Mouse (Mus musculus) kidney, embryonic 15.5 days (tissue): ENCODE data around the gene Sim1. TPM values are rescaled to one million over a fixed set of nuclear protein-coding genes. Genes with fewer than 3 reads are reported as not detected.

Experiments
- ATAC-seq: fragments of 200-750 bp; cut with Nextera tagmentation; replicated peaks from 2 replicates; pipeline ENCODE4 v1.8.0; 2017; ENCODE audit warnings: moderate TSS enrichment; ENCODE audit not compliant: low FRiP score
- H3K27ac ChIP-seq: fragments of 300-500 bp; sonication (generic); 2 replicates; pipeline ENCODE4 v1.5.1; 2015; ENCODE audit warnings: mild to moderate bottlenecking, inconsistent platforms
- H3K27me3 ChIP-seq: fragments of 300-500 bp; sonication (generic); 2 replicates; pipeline ENCODE4 v1.6.1; 2015; ENCODE audit warnings: inconsistent platforms
- H3K36me3 ChIP-seq: fragments of 300-500 bp; sonication (generic); 2 replicates; pipeline ENCODE4 v1.6.1; 2015; ENCODE audit warnings: inconsistent platforms
- H3K4me1 ChIP-seq: fragments of 300-500 bp; sonication (generic); 2 replicates; pipeline ENCODE4 v1.6.1; 2015; ENCODE audit warnings: inconsistent platforms
- H3K4me2 ChIP-seq: fragments of 300-500 bp; sonication (generic); 2 replicates; pipeline ENCODE4 v1.6.1; 2015; ENCODE audit warnings: moderate library complexity, mild to moderate bottlenecking, inconsistent platforms
- H3K4me3 ChIP-seq: fragments of 300-500 bp; sonication (generic); replicated peaks from 2 replicates; pipeline ENCODE4 v1.5.1; 2015; ENCODE audit warnings: mild to moderate bottlenecking, inconsistent platforms
- H3K9ac ChIP-seq: fragments of 300-500 bp; sonication (generic); 2 replicates; pipeline ENCODE4 v1.6.1; 2015; ENCODE audit warnings: mild to moderate bottlenecking, inconsistent platforms
- H3K9me3 ChIP-seq: fragments of 300-500 bp; sonication (generic); replicated peaks from 2 replicates; pipeline ENCODE4 v1.6.1; 2016; ENCODE audit warnings: inconsistent platforms
- WGBS: fragments of 180-500 bp; shearing (Covaris S2); methylation state at CpG from one replicate; pipeline ENCODE4 v1.1.7; 2015; ENCODE audit warnings: mixed read lengths; 5-methylcytosine and 5-hydroxymethylcytosine counted together
- polyA plus RNA-seq: library from polyadenylated mRNA; unstranded; fragments of >200 nt; fragmentation: Nextera tagmentation; extraction: Ambion mirVana; gene quantifications from 2 replicates; pipeline ENCODE4 v1.2.1, GENCODE M21; 2015

Gene Sim1
- polyA plus RNA-seq, 1 experiment from 2014 or later: 10.7 TPM

DNA sequence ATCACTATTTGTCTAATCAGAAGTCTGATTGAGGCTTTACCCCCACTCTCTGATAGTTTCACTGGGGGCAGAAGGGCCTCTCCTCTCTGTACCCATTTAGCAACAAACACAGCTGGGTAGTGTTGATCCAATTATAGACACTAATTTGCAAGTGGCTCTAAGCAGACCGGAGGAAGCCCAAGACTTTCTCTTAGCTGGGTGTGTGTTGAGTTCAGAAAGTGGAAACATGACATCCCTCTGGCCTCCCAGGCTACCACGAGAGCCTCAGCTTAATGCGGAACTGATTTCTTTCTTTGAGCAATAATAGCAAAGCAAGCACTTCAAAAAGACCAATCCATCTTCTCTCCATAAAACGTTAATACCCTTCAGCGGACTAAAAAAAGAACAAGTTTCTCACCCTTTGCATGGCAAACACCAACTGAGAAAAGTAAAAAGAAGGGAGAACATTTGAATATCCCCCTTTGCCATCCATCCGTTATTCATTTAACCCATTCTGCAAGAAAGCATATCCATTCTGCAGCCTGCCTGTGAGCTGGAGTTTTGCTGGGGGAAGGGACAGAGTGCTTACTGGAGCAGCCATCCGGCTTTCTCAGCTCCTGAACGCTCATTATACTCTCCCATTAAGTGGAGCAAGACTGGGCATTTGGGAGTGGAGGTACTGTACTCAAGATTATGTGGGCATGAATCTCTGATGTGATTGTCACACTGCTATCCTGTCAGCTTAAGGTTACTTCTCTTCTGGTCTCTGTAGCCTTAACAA, 117.0 kb downstream of the Sim1 start:
- Histone ChIP-seq H3K36me3 (no peaks in the 10 kb centered on the region), H3K27me3 (no peaks in the 10 kb centered on the region), H3K9me3 (no peaks in the 10 kb centered on the region), H3K4me2 (no peak overlapping the region), H3K4me1 (no peaks in the 10 kb centered on the region), H3K4me3 (no peak overlapping the region), H3K27ac (no peak overlapping the region), H3K9ac (no peak overlapping the region)
- no peak for ATAC-seq
- WGBS: 12% methylated on average over 8 of the region's 8 CpGs

DNA sequence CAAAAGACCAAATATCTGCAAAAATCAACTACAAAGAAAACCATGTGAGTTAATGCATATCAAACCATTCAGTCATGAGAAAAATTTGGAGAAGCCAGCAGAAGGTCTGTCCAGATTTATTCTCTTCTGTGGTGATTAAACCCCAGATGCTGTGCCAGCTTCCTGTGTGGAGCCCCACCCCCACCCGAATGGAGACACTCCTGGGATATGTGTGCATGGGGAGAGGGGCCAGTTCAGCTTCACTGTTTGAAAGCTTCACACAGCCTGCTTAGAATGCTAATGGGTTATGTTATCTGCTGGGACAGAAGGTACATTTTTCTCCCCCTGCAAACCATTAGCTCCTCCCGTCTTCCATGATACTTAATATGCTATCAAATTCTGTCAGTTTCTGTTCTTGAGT, 120.3 kb downstream of the Sim1 start:
- 54% methylated on average over 2 of the region's 2 CpGs for WGBS
- no peaks in the 10 kb centered on the region for H3K9me3 ChIP-seq
- H3K4me3 ChIP-seq: no peak overlapping the region
- no peaks in the 10 kb centered on the region for H3K4me1 ChIP-seq
- no peak overlapping the region for H3K4me2 ChIP-seq
- H3K27me3 ChIP-seq: no peaks in the 10 kb centered on the region
- H3K9ac ChIP-seq: no peak overlapping the region
- ATAC-seq: no peak
- no peaks in the 10 kb centered on the region for H3K36me3 ChIP-seq
- H3K27ac ChIP-seq: no peak overlapping the region

DNA sequence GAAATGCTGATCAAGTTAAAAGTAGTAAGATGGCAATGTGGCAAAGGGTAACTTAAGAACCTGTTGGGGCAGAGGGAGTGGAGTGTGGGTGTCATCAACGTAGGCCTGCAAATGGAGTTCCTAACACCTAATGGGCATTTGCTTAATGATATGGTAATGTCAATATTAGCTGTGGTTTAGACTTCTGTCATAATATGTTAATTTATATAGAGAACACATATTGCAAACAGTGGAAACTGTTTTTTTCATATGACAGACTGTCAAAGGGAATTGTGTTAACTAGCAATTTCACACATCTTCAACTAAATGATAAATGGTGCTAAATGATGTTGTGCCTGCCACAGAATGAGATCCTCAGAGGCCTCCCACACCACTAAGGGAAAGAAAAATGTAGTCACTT, 120.8 kb downstream of the Sim1 start:
- no peaks in the 10 kb centered on the region for H3K27me3 ChIP-seq
- 69% methylated on average over 1 of the region's 1 CpGs for whole genome bisulfite sequencing
- H3K4me2 ChIP-seq: no peak overlapping the region
- no peak overlapping the region for H3K27ac ChIP-seq
- H3K9ac ChIP-seq: no peak overlapping the region
- H3K4me1 ChIP-seq: no peaks in the 10 kb centered on the region
- H3K36me3 ChIP-seq: no peaks in the 10 kb centered on the region
- no peak overlapping the region for H3K4me3 ChIP-seq
- no peaks in the 10 kb centered on the region for H3K9me3 ChIP-seq
- ATAC-seq: no peak

DNA sequence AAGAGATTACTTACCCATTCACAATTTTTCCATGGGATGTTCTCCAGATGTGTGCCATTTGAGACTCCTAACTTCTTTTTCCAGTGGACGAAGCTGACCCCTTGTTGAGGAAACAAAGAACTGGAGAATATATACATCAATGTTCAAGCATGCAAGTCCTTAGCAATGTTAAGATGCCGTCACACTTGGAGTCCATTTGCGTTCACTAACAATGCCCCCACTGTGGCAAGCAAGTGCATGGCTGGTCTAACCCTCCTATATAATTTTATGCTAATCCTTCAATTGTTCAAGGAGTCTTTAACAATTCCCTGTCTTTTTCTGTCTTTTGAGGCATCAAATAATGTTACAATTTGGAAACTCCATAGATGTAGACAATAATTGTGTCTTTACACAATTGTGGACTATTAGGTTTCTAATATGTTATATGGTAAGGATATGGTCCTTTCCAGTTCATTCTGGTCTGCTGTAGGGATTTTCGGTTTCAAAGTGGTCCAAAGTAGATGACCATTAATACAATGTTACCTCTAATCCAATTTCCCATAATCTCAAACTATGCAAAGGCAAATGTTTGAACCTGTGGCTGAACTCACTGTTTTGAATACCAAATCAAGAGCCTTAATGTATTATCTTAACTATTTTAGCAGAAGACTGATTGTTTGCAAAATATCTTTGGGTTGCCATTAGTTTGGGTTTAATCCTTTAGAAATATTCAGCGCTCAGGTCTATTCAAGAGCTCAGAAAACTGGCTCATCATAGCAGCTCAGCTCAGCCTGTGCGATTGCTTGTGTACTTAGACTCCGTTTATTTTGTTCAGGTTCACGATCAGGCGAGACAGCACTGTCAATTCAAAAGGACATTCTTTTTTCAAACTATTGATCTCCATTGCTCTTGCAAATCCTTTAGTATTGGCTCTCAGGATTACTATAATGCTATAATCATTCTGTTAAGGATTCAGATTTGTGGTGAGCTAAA, 129.0 kb downstream of the Sim1 start:
- H3K9ac ChIP-seq: no peak overlapping the region
- no peak overlapping the region for H3K4me2 ChIP-seq
- H3K27me3 ChIP-seq: no peaks in the 10 kb centered on the region
- no peak overlapping the region for H3K4me3 ChIP-seq
- H3K4me1 ChIP-seq: no peaks in the 10 kb centered on the region
- 83% methylated on average over 9 of the region's 9 CpGs for WGBS
- ATAC-seq: no peak
- no peak overlapping the region for H3K27ac ChIP-seq
- no peaks in the 10 kb centered on the region for H3K36me3 ChIP-seq
- no peaks in the 10 kb centered on the region for H3K9me3 ChIP-seq
